Mouse (Mus musculus) liver, adult (tissue): Measurements from ENCODE around the gene Rarg.

ENCODE experiments used
- GATA4 ChIP-seq: IDR thresholded peaks from 2 replicates; pipeline ENCODE4 v1.6.1; 2014; ENCODE audit warnings: mild to moderate bottlenecking, low read length; ENCODE audit not compliant: insufficient replicate concordance

Gene Rarg

DNA sequence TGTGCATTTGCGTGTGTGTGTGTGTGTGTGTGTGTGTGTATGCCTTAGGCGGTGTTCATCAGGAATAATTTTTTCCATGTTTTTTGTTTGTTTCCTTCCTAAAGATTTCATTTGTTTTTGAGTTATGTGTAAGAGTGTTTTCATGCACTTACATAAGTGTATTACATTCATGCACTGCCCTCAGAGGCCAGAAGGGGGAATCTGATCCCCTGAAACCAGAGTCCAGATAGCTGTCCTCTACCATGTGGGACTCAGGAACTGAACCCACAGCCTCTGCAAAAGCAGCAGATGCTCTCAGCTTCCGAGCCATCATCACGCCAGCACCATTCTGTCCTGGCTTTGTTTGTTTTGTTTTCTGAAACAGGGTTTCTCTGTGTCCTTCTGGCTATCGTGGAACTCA lies 8.2 kb upstream of the Rarg start:
- no peak for TF ChIP-seq GATA4

DNA sequence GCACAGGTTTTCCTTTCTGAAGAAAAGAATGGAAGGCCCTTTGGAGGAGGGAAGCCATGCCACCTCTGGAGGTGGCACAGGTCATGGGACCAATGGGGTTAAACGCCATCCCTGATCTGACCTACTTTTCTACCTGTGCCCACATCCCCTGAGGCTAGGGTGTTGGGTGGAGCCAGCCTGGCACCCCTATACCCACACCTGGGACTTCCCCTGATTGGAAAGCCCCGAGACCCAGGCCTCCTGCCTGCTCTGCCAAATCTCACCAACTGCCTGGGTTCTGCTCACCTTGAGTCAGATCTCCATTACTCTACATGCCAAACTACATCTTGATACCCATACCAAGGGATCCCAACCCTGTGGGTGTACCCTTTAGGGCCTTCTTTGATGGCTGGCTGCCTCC lies 5.7 kb upstream of the Rarg start:
- TF ChIP-seq GATA4, result no peak

DNA sequence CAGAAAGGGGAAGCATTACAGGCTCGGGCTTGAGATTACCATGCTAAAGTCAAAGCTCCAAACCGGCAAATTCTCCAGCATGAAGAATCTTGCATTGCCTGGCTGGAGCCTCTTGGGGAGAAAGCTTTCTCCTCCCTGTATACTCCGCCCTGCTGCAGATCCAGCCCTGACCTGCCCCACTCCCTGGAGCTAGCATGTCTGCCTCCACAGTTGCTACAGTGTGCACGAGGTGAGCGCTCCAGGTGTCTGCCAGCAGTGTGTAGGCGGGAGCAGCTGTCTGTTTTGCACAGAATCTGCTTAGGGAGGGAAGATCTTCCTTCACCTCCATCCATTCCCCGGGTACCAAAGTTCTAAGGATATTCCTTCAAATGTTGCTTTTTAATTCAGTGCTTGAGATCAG lies 5.3 kb upstream of the Rarg start:
- no peak for TF ChIP-seq GATA4

DNA sequence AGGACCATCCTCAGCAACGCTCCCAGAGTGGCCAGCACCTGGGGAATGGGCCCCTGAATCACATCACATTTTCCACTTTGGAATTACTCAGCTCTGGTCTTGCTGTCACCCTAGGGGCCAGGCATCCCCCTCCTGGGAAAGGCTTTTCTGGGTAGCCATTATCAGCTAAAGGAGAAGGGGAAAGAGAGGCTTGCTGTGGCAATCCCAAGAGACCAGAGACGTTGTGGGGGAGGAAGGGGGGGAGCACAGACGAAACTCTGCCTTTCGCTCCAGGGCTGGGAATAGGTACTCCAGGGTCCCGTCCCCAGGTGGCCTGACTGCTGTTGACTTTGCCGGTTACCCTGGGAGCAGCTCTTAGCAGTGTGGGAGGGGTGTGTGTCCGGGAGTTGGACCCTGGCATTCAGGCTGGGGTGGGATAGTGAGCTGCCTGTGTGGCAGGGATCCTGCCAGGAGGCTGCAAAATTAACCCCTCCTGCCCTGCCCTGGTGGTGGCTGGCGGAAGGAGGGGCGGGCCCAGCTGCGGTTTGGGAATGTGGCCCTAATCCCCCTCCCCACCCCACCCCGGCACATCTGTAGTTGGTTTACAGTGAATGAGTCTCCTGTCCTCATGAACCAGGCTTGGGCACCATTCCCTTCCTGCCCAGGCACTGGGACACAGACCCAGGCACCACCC lies 1.4 kb upstream of the Rarg start:
- TF ChIP-seq GATA4, result no peak

DNA sequence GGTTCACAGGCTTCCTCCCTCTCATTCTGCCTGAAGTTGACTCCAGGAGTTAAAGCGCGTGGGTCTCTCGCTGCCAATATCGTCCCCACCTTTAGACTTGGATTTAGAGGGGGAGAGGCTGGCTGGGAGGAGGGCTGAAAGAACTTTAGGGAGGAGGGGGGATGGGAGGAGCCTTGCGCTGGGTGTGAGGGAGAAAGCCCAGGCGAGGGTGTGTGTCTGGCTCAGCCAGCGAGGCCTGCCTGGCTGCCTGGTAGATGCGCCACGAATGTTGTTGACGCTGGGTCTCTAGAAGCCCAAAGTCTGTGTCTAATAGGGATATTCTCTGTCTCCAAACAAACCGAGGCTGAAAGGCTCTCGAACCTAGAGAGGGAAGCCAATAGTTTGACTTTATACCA lies 756 bp upstream of the Rarg start:
- TF ChIP-seq GATA4, result no peak

DNA sequence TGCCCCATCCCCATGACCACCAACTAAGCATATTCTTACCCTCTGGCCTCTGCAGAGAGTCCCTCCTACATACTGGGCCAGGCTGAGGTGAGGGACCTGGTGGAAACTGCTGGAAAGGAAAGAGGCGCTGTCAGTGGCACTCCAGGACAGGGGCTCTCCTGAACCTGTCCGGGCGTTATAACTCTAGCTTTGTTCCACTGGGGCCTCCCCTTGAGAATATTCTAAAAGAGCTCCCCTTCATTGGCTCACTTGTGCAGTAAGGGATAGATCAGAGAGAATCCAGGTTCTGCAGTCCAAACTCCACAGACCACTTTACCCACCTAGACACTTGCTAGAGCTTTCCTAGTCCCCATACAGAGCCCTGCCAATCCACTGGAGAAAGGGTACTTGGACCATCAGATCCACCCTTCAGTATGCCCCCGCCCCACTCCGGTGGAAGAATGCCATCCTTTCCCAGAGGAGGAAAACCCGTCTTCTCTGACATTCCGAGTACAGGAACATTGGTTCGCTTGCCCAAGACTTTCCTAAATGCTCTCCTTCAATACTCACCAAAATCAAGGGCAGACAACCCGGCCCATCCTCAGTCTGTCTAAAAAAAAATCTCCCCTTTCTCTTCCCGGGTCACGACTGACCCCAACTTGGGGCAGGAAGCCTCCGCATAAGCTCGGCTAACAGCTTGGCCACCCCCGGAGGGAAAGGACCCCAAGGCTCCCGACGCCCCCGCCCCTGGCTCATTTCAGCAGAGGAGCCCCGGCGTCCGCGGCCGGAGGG lies 701 bp downstream of the Rarg start:
- TF ChIP-seq GATA4, result no peak

DNA sequence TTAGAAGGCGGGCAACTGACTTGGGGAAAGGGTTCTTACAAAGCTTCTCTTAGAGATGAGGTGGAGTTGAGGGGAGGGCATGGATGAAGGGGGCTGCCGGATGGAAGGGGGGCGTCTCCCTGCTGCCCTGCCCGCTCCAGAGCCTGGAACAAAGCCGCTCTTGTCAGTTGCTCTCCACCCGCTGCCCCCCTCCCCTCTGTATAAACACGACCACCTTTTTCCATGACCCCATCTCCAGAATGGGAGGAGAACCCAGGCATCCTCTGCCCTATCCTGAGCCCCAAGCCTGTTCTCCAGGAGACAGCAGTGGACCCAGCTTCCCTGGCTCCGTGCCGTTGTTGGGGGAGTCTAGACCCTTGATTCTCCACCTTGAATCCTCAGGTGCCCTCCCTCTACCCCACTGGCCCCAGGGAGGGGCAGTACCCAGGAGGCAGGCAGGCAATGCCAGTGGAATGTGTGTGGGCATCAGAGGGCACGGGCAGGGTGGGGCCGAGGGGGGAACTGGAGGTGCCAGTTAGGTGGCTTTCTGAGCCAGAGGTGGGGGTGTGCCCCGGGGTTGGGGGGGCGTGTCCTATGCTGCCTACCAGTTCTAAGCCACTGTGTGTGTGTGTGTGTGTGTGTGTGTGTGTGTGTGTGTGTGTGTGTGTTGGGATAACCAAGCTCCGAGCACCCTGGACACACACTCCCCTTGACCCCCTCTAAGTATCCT lies 1.6 kb downstream of the Rarg start:
- no peak for TF ChIP-seq GATA4

DNA sequence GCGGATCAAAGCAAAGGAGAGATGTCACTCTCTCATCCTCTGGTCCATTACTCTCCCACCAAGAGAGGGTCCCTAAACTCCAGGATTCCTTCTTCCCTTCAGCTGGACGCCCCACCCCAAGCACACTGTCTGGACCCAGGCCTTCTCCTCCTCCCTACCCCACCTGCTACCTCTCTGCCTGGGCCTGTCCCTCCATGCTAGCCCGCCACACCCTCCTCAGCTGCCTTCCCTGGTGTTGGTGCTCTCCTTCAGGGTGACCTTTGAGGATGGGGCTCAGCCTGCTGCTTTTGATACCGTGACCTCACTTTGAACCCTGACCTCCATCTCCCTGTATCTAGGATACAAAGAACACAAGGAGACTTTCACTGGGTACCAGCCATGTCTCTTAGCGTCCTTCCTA lies 6.8 kb downstream of the Rarg start:
- TF ChIP-seq GATA4, result no peak

DNA sequence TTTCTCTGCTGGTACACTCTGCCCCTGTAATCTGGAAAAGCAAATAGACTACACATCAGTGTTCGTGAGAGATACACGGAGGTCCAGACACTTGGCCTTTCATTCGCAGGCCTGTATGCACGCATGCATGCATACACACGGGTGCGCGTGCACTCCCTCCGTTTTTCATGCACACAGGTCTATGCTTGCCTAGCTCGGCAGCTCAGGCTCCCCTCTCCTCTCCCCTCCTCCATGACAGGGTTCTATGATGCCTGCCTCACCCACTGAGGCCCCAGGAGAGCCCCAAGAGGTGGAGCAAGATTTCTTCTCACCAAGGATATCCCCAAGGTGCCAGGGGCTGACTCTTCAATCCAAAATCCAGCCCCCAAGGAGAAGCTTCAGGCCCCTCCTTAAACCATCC lies 7.3 kb downstream of the Rarg start:
- TF ChIP-seq GATA4, result no peak

DNA sequence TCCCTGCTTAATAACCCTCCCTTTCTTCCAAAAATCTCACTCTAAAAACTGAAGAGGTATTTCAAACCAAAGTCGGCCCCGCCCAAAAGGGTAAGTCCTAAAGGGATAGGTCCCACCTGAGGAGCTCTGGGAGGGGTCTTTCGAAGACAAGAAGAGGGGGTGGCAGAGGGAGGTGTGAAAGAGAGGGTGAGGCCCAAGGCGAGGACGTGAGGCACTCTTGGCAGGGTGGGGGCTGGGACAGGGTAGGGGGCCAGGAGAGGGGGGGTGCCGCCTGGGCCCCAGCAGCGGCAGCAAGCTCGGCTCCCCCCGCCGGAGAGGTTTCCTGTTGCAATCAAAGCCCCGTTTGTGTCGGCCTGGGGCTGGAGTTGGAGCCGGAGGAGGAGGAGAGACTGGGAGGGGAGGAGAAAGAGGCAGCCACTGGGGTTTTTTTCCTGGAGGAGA lies 8.0 kb downstream of the Rarg start:
- no peak for TF ChIP-seq GATA4

DNA sequence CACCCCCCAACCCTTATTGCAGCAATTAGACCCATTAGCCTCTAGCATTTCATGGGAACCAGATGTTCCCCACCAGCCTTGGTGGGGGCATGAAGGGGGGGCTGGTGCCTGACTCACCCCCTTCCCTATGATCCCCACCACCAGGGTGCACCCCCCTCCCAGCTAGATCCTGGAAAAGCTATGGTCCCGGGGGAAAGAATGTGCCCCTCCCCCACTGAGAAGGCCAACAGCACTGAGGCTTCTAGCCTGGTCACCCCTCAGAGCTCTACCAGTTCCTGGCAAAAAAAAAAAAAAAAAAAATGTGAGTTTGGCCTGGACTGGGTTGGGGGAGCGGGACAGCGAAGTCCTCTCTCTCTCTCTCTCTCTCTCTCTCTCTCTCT lies 8.5 kb downstream of the Rarg start:
- no peak for TF ChIP-seq GATA4

DNA sequence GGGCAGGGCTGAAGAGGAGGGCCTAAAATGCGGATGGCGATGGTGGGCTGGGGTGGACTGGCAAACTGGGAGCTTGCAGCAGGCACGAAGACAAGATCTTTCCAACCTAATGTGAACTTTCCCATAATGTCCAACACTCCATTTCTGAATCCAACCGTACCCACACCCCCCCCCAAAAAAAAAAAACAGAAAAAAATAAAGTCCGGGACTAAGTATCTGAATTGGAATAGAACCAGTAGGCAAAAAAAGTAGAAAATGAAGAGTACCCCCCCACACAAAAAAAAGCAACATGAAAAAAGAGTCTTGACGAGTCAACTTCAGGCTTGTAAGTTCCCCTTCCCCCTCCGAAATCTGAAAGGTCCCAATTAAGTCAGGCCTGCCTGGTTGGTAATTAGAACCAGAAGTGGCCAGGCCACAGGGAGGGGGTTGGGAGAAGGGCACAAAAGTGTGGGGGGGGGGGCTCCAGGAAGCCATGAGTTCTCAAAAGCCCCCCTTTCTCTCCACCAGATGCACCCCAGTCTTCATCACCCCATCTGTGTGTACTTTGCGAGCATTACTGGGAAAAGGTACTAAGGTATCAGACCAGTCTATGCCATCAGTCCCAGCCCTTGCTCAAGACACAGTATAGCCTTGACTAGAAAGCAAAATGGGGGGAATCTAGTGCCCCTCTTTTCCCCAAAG lies 9.0 kb downstream of the Rarg start:
- no peak for TF ChIP-seq GATA4

DNA sequence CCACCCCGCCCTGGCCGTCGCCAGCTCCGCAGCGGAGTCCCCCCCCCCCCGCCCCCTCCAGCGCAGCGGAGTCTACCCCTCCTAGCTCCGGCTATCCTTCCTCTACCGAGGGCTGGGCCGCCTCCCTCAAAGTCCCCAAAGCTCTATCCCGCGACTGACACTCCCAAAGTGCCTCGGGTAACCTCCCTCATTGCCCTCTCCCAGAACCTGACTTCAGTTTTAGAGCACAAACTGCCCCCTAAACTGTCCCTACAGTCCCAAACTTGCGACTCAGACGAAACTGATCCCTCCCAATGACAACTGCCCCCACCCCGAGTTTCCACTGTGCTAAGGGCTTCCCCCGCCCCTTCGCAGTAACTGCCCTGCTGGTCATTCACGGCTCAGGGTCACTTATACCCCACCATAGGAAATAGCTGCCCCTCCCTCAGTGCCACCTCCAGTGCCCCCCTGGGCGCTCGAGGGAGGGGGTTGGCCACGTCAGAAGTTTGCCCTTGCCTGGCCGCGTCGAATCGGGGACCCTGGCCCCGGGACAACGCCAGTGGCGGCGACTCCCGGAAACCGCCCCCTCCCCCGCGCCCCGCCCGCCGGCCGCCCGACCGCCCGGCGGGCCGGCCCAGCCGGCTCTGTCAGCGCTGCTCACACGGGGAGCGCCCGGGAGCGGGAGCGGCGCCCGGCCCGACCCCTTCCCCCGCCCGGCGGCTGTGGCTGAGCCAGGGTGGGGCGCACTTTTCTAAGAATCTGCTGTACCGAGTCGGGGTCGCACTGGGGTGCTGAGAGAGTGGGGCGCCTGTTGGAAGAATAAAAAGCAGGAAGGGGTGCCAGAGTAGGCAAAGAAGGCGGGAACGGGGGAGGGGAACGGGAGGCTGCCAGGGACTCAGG lies 9.8 kb downstream of the Rarg start:
- no peak for TF ChIP-seq GATA4

DNA sequence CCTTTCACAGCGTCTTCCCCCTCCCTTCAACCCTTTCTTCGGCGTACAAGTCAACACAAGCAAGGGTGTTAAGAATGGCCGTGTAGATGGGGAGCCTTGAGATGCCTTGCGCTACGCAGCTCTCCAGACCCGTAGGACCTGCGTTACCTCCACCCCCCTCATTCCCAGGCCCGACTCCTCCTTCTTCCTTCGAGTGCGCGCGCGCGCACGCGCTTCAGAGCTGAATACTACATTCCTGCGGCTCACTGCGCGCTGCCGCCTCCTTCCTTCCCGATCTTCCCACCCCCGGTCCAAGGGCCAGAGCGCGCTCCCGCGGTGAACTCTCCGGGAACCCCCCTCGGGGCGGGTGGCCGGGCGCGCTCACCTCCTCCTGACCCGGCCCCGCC lies 10.5 kb downstream of the Rarg start:
- no peak for TF ChIP-seq GATA4
